Mouse (Mus musculus) kidney, postnatal 14 days (tissue): ENCODE measurements around the gene Mrpl2.

Experiments used
- DNase-seq: peaks from one replicate; pipeline ENCODE4 v3.0.0; 2022; ENCODE audit warnings: mixed read lengths

The Mrpl2 gene

GRCm38 (mm10) chr17:46628471-46628790, 17.6 kb upstream of the Mrpl2 start:
- DNase-seq, result no peak

GRCm38 (mm10) chr17:46628791-46629684, 17.0 kb upstream of the Mrpl2 start, which contains the start of gene Ptk7:
Gene Ptk7 (minus strand): TSS chr17:46629504.
- peak; percentile 92 for DNase-seq

GRCm38 (mm10) chr17:46629685-46630441, 16.2 kb upstream of the Mrpl2 start:
- peak; percentile 87 for DNase-seq

- peak; percentile 83 for DNase-seq
Observed at GRCm38 (mm10) chr17:46636831-46637523, 9.1 kb upstream of the Mrpl2 start.

GRCm38 (mm10) chr17:46639929-46640328, 6.1 kb upstream of the Mrpl2 start:
- no peak for DNase-seq

- no peak for DNase-seq
Observed at GRCm38 (mm10) chr17:46642060-46642459, 4.0 kb upstream of the Mrpl2 start.

GRCm38 (mm10) chr17:46644152-46644805, 1.8 kb upstream of the Mrpl2 start:
- DNase-seq, result no peak

GRCm38 (mm10) chr17:46644916-46645475, 1.0 kb upstream of the Mrpl2 start:
- peak; percentile 90 for DNase-seq

- DNase-seq, result no peak
Observed at GRCm38 (mm10) chr17:46646322-46646662, 263 bp downstream of the Mrpl2 start.

GRCm38 (mm10) chr17:46647279-46647678, 1.2 kb downstream of the Mrpl2 start:
- no peak for DNase-seq

GRCm38 (mm10) chr17:46648436-46648835, 2.4 kb downstream of the Mrpl2 start:
- DNase-seq, result no peak

GRCm38 (mm10) chr17:46649811-46650210, 3.8 kb downstream of the Mrpl2 start:
- no peak for DNase-seq

GRCm38 (mm10) chr17:46650232-46651031, 4.4 kb downstream of the Mrpl2 start, which contains the start of gene Cul7:
Gene Cul7 (plus strand): TSS chr17:46650337.
- DNase-seq, result peak; percentile 97

- no peak for DNase-seq
Observed at GRCm38 (mm10) chr17:46651292-46651691, 5.3 kb downstream of the Mrpl2 start.

GRCm38 (mm10) chr17:46651755-46652547, 5.9 kb downstream of the Mrpl2 start:
- no peak for DNase-seq

- no peak for DNase-seq
Observed at GRCm38 (mm10) chr17:46656054-46656453, 10.0 kb downstream of the Mrpl2 start.

- DNase-seq, result no peak
Observed at GRCm38 (mm10) chr17:46661351-46661750, 15.3 kb downstream of the Mrpl2 start.

- no peak for DNase-seq
Observed at GRCm38 (mm10) chr17:46661981-46662380, 16.0 kb downstream of the Mrpl2 start.

GRCm38 (mm10) chr17:46662730-46663129, 16.7 kb downstream of the Mrpl2 start:
- peak; percentile 47 for DNase-seq

- DNase-seq, result peak; percentile 28
Observed at GRCm38 (mm10) chr17:46667712-46668111, 21.7 kb downstream of the Mrpl2 start.

- DNase-seq, result no peak
Observed at GRCm38 (mm10) chr17:46669911-46670310, 23.9 kb downstream of the Mrpl2 start.
